Mouse (Mus musculus) myocyte (in vitro differentiated cells): ENCODE measurements around the gene Myh7.
"Not testable (repeated sequence)": the region's sequence is repeated elsewhere in the genome, so short reads cannot be mapped to it uniquely, and the experiment has no call there.

ENCODE experiments used
- E2F4 ChIP-seq: IDR thresholded peaks from one replicate; pipeline ENCODE4 v1.6.1; 2011; ENCODE audit warnings: mild to moderate bottlenecking, control low read depth, moderate library complexity; ENCODE audit not compliant: insufficient read depth
- POLR2A ChIP-seq: IDR thresholded peaks from one replicate; pipeline ENCODE4 v1.6.1; 2011; ENCODE audit warnings: low read depth, mild to moderate bottlenecking, control low read depth, moderate library complexity; ENCODE audit not compliant: insufficient read length
- POLR2AphosphoS2 ChIP-seq: IDR thresholded peaks from one replicate; pipeline ENCODE4 v1.6.1; 2011; ENCODE audit warnings: low read depth, control low read depth; ENCODE audit not compliant: insufficient read length
- USF1 ChIP-seq: IDR thresholded peaks from one replicate; pipeline ENCODE4 v1.6.1; 2011; ENCODE audit warnings: low read depth, mild to moderate bottlenecking, control low read depth, moderate library complexity

GRCm38 (mm10) chr14:54947008-54947407 lies 47.4 kb downstream of the Myh7 start:
- not testable (repeated sequence) for TF ChIP-seq USF1, POLR2AphosphoS2, POLR2A, E2F4
